Mouse (Mus musculus) hindbrain, embryonic 13.5 days (tissue): ENCODE data around the gene Khsrp. TPM values are rescaled to one million over a fixed set of nuclear protein-coding genes. Genes with fewer than 3 reads are reported as not detected.

ENCODE experiments used
- ATAC-seq: fragments of 200-750 bp; cut with Nextera tagmentation; 2 replicates; pipeline ENCODE4 v1.8.0; 2017; ENCODE audit warnings: moderate TSS enrichment; ENCODE audit not compliant: low FRiP score
- H3K27ac ChIP-seq: fragments of 300-500 bp; sonication (generic); 2 replicates; pipeline ENCODE4 v1.5.1; 2015; ENCODE audit warnings: inconsistent platforms, mild to moderate bottlenecking, moderate library complexity
- H3K27me3 ChIP-seq: fragments of 300-500 bp; sonication (generic); 2 replicates; pipeline ENCODE4 v1.6.1; 2015; ENCODE audit warnings: mild to moderate bottlenecking, inconsistent platforms
- H3K36me3 ChIP-seq: fragments of 300-500 bp; sonication (generic); 2 replicates; pipeline ENCODE4 v1.6.1; 2015; ENCODE audit warnings: mild to moderate bottlenecking, inconsistent platforms
- H3K4me1 ChIP-seq: fragments of 300-500 bp; sonication (generic); replicated peaks from 2 replicates; pipeline ENCODE4 v1.6.1; 2015; ENCODE audit warnings: inconsistent platforms
- H3K4me2 ChIP-seq: fragments of 300-500 bp; sonication (generic); 2 replicates; pipeline ENCODE4 v1.6.1; 2015; ENCODE audit warnings: inconsistent platforms, mild to moderate bottlenecking, moderate library complexity
- H3K4me3 ChIP-seq: fragments of 300-500 bp; sonication (generic); 2 replicates; pipeline ENCODE4 v1.5.1; 2015; ENCODE audit warnings: mild to moderate bottlenecking, inconsistent platforms
- H3K9ac ChIP-seq: fragments of 300-500 bp; sonication (generic); 2 replicates; pipeline ENCODE4 v1.6.1; 2015; ENCODE audit warnings: mild to moderate bottlenecking, inconsistent platforms
- H3K9me3 ChIP-seq: fragments of 300-500 bp; sonication (generic); 2 replicates; pipeline ENCODE4 v1.6.1; 2016; ENCODE audit warnings: inconsistent platforms
- whole genome bisulfite sequencing: fragments of 180-500 bp; shearing (Covaris S2); methylation state at CpG from one replicate; pipeline ENCODE4 v1.1.7; 2015; 5-methylcytosine and 5-hydroxymethylcytosine counted together
- polyA plus RNA-seq: library from polyadenylated mRNA; unstranded; fragments of >200 nt; fragmentation: Nextera tagmentation; extraction: Ambion mirVana; gene quantifications from 2 replicates; pipeline ENCODE4 v1.2.1, GENCODE M21; 2015

The Khsrp gene
- polyA plus RNA-seq, result 31.6 and 33.3 TPM in 2 replicates

DNA sequence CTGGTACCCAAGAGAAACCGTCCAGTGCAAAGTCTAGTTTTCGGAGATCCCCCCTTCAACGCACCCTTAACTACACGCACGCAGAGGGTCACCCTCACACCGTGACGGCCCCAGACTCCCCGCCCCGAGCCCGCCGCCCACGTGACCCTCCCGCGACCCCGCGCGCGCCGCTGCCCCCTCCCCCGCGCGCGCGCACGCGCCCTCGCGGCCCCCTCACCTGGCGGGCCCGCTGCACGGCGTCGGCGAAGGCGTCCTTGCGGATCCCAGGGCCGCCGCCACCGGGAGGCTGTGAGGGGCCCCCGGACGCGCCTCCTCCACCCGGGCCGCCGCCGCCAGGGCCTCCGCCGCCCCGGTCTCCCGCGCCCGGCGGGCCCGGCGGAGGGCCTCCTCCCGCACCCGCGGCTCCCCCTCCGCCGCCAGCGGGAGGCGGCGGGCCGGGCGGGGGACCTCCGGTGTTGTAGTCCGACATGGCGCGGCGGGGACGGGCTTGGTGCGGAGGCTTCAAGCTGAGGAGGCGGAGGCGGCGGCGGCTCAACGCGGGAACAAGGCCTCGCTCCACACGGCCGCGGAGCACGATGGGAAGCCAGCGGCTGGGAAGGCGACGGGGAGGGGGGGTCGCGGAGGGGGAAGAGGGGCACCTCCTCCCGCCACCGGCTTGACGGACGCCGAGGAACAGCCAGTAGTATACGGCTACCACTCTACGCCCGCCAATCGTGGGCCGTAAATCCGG is at the start of gene Khsrp:
Khsrp (minus strand) TSS at position 592 of the 730 bp plus-strand sequence.
- peaks cover 28% of the 10 kb centered on the region for H3K36me3 ChIP-seq
- peak within 1 kb of the TSS; percentile 95 for H3K4me3 ChIP-seq
- WGBS, result under 1% methylated on average over 65 of the region's 99 CpGs
- ATAC-seq, result peak; percentile 0
- H3K4me2 ChIP-seq, result peak within 1 kb of the TSS; percentile 81
- peak within 1 kb of the TSS; percentile 100 for H3K9ac ChIP-seq
- H3K27me3 ChIP-seq, result 0 out of 2 replicates have a peak, but pooled peaks cover 5% of the 10 kb centered on the region
- peaks cover 32% of the 10 kb centered on the region for H3K4me1 ChIP-seq
- no peaks in the 10 kb centered on the region for H3K9me3 ChIP-seq
- H3K27ac ChIP-seq, result peak within 1 kb of the TSS; percentile 96

GRCm38 (mm10) chr17:57079919-57080318 is 48.6 kb upstream of the Khsrp start:
- Histone ChIP-seq H3K4me3 (no peak overlapping the region), H3K9ac (no peak overlapping the region), H3K4me2 (no peak overlapping the region), H3K4me1 (peaks cover 18% of the 10 kb centered on the region), H3K9me3 (no peaks in the 10 kb centered on the region), H3K27me3 (no peaks in the 10 kb centered on the region), H3K36me3 (peaks cover 49% of the 10 kb centered on the region), H3K27ac (no peak overlapping the region)
- ATAC-seq, result no peak
- 75% methylated on average over 3 of the region's 3 CpGs for WGBS

DNA sequence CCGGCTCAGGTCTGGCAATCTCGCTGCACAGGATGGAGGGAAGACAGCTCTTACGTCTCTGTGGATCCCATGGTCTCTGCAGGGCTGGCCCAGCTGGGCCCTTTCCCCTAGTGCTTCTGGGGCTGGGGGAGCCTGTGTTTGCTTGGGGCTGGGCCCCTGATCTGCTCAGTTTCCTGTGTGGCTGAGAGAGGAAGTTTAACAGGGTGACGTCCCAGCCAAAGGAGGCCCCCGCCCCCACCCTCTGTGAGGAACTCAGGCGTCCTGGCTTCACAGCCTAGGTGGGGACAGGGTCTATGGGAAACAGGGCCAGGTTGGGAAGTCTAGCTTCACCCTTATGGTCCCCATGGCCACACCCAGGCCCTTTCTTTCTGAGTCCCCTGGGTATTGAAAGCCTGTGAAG is 47.0 kb upstream of the Khsrp start, which contains the start of gene Dennd1c:
Dennd1c (minus strand) TSS at position 179 of the 400 bp plus-strand sequence.
- ATAC-seq, result 0 out of 2 replicates have a peak, but pooled peaks have one; percentile 22
- no peaks in the 10 kb centered on the region for H3K9me3 ChIP-seq
- no peak within 1 kb of the TSS for H3K4me2 ChIP-seq
- H3K36me3 ChIP-seq, result peaks cover 34% of the 10 kb centered on the region
- H3K9ac ChIP-seq, result no peak within 1 kb of the TSS
- 60% methylated on average over 6 of the region's 6 CpGs for WGBS
- no peak within 1 kb of the TSS for H3K4me3 ChIP-seq
- peaks cover 2% of the 10 kb centered on the region; the same call in 1 of the 2 replicates for H3K4me1 ChIP-seq
- H3K27ac ChIP-seq, result no peak within 1 kb of the TSS
- H3K27me3 ChIP-seq, result no peaks in the 10 kb centered on the region

- no peak overlapping the region for H3K4me3 ChIP-seq
- no peaks in the 10 kb centered on the region for H3K9me3 ChIP-seq
- ATAC-seq, result no peak
- WGBS, result 70% methylated on average over 3 of the region's 3 CpGs
- H3K36me3 ChIP-seq, result peaks cover 25% of the 10 kb centered on the region
- H3K9ac ChIP-seq, result no peak overlapping the region
- no peak overlapping the region for H3K27ac ChIP-seq
- no peaks in the 10 kb centered on the region for H3K27me3 ChIP-seq
- H3K4me1 ChIP-seq, result no peaks in the 10 kb centered on the region
- H3K4me2 ChIP-seq, result no peak overlapping the region
Measured at GRCm38 (mm10) chr17:57076916-57077315, 45.6 kb upstream of the Khsrp start.

GRCm38 (mm10) chr17:57070699-57071098 is 39.4 kb upstream of the Khsrp start:
- Histone ChIP-seq H3K27ac (no peak overlapping the region), H3K4me2 (peak overlapping the region; percentile 30), H3K9me3 (no peaks in the 10 kb centered on the region), H3K27me3 (peaks cover 9% of the 10 kb centered on the region; the same call in 1 of the 2 replicates), H3K4me3 (peak overlapping the region; percentile 23), H3K9ac (peak overlapping the region; percentile 49; the same call in 1 of the 2 replicates), H3K36me3 (no peaks in the 10 kb centered on the region), H3K4me1 (peaks cover 6% of the 10 kb centered on the region; the same call in 1 of the 2 replicates)
- peak; percentile 31; the same call in 1 of the 2 replicates for ATAC-seq
- 2% methylated on average over 11 of the region's 11 CpGs for WGBS

DNA sequence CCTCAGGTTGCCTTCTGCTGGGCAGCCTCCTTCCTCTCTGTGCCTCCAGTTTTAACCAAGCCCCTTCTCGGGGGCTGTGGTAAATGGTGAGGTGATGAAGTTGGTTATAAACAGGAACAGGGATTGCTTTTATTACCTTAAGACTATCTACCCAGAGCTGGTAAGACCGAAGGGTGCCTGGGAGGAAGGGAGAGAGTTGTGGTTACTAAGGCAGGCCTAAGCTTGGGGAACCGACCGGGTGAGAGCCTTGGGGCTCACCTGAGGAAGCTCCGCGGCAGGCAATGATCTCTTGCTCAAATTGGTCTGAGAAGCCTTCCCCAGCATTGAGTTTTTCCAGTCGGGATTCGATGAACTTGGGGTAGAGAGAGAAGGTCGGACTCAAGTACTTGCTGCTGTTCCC is 39.0 kb upstream of the Khsrp start:
- Histone ChIP-seq H3K27me3 (peaks cover 12% of the 10 kb centered on the region), H3K36me3 (no peaks in the 10 kb centered on the region), H3K4me1 (peaks cover 6% of the 10 kb centered on the region; the same call in 1 of the 2 replicates), H3K4me3 (peak overlapping the region; percentile 23), H3K9me3 (no peaks in the 10 kb centered on the region), H3K27ac (no peak overlapping the region), H3K4me2 (peak overlapping the region; percentile 30), H3K9ac (peak overlapping the region; percentile 49)
- no peak for ATAC-seq
- 12% methylated on average over 9 of the region's 9 CpGs for WGBS

GRCm38 (mm10) chr17:57066908-57067307 is 35.6 kb upstream of the Khsrp start:
- peaks cover 14% of the 10 kb centered on the region for H3K4me1 ChIP-seq
- H3K27ac ChIP-seq, result no peak overlapping the region
- no peaks in the 10 kb centered on the region for H3K36me3 ChIP-seq
- H3K9ac ChIP-seq, result no peak overlapping the region
- WGBS, result 64% methylated on average over 5 of the region's 5 CpGs
- H3K4me3 ChIP-seq, result no peak overlapping the region
- peaks cover 44% of the 10 kb centered on the region for H3K27me3 ChIP-seq
- ATAC-seq, result no peak
- no peaks in the 10 kb centered on the region for H3K9me3 ChIP-seq
- H3K4me2 ChIP-seq, result no peak overlapping the region

- Histone ChIP-seq H3K4me2 (no peak overlapping the region), H3K27ac (no peak overlapping the region), H3K4me1 (peaks cover 23% of the 10 kb centered on the region), H3K36me3 (no peaks in the 10 kb centered on the region), H3K27me3 (peaks cover 55% of the 10 kb centered on the region), H3K4me3 (no peak overlapping the region), H3K9me3 (no peaks in the 10 kb centered on the region), H3K9ac (no peak overlapping the region)
- 11% methylated on average over 8 of the region's 8 CpGs for WGBS
- no peak for ATAC-seq
Measured at GRCm38 (mm10) chr17:57063031-57063430, 31.7 kb upstream of the Khsrp start.

GRCm38 (mm10) chr17:57062548-57062947 is 31.2 kb upstream of the Khsrp start:
- WGBS, result under 1% methylated on average over 22 of the region's 22 CpGs
- peaks cover 25% of the 10 kb centered on the region for H3K4me1 ChIP-seq
- no peaks in the 10 kb centered on the region for H3K36me3 ChIP-seq
- H3K27ac ChIP-seq, result no peak overlapping the region
- H3K9ac ChIP-seq, result no peak overlapping the region
- peak overlapping the region; percentile 53 for H3K4me2 ChIP-seq
- no peaks in the 10 kb centered on the region for H3K9me3 ChIP-seq
- no peak for ATAC-seq
- H3K27me3 ChIP-seq, result peaks cover 54% of the 10 kb centered on the region
- H3K4me3 ChIP-seq, result peak overlapping the region; percentile 34; the same call in 1 of the 2 replicates

DNA sequence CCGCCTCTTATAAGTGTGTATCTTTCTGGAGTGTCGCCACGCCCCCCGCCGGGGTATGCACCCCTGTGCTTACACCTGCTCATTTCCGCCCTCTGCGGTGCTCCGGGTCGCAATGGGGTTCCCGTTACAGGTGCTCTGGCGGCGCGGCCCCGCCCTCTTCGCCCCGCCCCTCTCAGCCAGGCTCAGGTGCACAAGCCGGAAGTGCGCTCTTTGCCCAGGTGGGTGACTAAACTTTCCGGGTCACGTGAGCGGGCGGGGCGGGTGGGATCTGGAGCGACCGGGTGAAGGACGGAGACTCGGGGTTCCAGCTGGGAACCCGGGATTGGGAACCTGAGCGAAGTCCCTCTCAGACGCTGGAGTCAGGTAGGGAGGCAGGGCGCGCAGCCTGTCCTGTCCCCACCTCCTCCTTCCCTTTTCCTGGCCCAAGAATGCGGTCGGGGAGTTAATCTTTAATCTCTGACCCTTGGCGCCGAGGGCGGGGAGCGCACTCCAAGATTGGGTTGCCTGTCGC is 30.7 kb upstream of the Khsrp start:
- no peak for ATAC-seq
- Histone ChIP-seq H3K9ac (peak overlapping the region; percentile 19; the same call in 1 of the 2 replicates), H3K4me1 (peaks cover 25% of the 10 kb centered on the region), H3K4me3 (peak overlapping the region; percentile 34), H3K27me3 (peaks cover 49% of the 10 kb centered on the region), H3K4me2 (peak overlapping the region; percentile 53), H3K9me3 (no peaks in the 10 kb centered on the region), H3K27ac (no peak overlapping the region), H3K36me3 (peaks cover 3% of the 10 kb centered on the region)
- WGBS, result 1% methylated on average over 39 of the region's 39 CpGs

DNA sequence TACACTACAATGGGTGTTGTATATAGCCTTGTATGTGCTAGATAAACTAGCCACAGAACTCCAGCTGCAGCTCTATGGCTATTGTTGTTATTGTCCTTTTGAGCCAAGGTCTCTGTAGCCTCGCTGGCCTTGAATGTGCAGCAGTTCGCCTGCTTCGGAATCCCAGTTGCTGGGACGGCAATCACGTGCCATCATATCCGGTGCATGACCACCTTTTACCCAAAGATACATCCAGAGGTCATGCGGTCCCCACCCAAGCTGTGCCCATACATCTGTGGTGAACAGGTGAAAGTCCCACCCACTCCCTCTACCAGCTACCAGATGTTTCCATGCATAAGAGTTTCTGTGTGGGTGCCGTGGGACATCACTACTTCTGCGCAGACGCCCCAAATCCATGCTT is 29.7 kb upstream of the Khsrp start:
- no peaks in the 10 kb centered on the region for H3K9me3 ChIP-seq
- no peak overlapping the region for H3K9ac ChIP-seq
- peaks cover 25% of the 10 kb centered on the region for H3K4me1 ChIP-seq
- H3K27ac ChIP-seq, result 0 out of 2 replicates have a peak overlapping the region, but pooled peaks have one; percentile 85
- H3K27me3 ChIP-seq, result peaks cover 46% of the 10 kb centered on the region
- H3K4me2 ChIP-seq, result peak overlapping the region; percentile 66
- no peak for ATAC-seq
- peak overlapping the region; percentile 84 for H3K4me3 ChIP-seq
- peaks cover 9% of the 10 kb centered on the region for H3K36me3 ChIP-seq
- WGBS, result 42% methylated on average over 10 of the region's 10 CpGs

DNA sequence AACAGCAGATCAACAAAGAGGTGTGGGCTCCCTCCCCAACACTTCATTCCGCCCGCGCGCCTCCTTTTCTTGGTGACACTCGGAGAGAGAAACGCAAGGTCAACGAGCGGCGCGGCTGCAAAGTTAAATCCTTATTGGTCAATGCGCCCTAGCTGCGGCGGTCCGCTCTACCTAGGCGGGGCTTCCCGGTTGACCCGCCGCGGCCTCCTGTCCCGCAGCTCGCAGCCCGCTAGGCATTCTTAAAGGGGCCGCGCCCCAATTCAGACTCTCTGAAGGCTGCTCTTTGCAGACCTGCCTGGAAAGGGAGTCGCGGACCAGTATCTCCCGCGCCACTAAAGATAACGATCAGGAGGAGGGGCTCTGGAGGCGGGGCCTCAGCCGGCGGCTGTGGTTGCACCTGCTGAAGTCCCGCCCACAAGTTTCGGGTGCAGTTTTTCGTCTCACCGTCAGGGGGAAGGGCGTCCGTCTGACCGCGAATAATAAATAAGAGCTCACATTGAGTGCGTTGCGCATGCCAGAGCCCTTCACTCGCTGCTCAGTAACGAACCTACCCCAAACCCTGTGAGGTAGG is 29.0 kb upstream of the Khsrp start:
- ATAC-seq, result peak; percentile 92
- Histone ChIP-seq H3K4me1 (peaks cover 25% of the 10 kb centered on the region), H3K36me3 (peaks cover 17% of the 10 kb centered on the region), H3K9ac (peak overlapping the region; percentile 85), H3K27ac (peak overlapping the region; percentile 85), H3K27me3 (peaks cover 43% of the 10 kb centered on the region), H3K9me3 (no peaks in the 10 kb centered on the region), H3K4me3 (peak overlapping the region; percentile 84), H3K4me2 (peak overlapping the region; percentile 66)
- whole genome bisulfite sequencing, result under 1% methylated on average over 44 of the region's 44 CpGs
